Mouse (Mus musculus) cerebellum, adult 11-12 months (tissue): ENCODE measurements around the gene Rasgrf2.

ENCODE experiments used
- DNase-seq: peaks from one replicate; pipeline ENCODE4 v3.0.0; 2022

Rasgrf2 gene

DNA sequence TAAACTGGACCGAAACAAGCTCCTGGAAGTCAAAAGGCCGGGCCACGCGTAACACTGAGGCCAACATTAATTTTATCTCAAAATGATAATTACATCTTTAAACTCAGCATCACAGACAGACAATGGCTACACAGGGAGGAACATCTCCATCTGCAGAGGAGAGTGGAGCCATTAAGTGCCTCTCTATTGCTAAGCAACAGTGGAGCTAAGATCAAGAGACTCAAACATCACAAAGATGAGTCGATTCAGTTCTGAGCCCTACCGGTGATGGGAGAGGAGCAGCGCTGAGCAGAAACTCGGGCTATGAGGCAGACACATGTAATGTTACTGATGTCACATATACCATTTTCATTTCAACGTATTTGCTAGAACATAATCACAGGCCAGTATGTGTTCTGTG, 191.3 kb downstream of the Rasgrf2 start:
- DNase-seq: no peak

GRCm38 (mm10) chr13:91938826-91939225, 192.6 kb downstream of the Rasgrf2 start:
- no peak for DNase-seq

- DNase-seq: no peak
These were observed 194.2 kb downstream of the Rasgrf2 start for GRCm38 (mm10) chr13:91937232-91937631.

DNA sequence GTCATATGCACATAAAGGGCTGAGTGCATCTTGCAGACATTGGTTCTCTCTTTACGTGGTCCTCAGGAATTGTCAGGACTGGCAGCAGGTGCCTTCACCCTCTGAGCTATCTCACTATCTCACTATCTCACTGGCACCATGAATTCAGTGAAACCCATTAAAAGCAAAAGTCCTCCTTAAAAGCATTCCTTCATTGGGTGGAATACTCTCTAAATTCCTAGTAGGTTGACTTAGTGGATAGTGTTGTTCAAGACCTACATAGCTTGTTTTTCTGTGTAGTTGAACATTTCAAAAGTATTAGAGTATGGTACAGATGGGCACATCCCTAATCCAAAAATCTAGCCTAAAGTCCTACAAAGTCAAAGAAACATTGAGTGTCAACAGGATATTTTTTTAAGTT, 199.3 kb downstream of the Rasgrf2 start:
- no peak for DNase-seq

DNA sequence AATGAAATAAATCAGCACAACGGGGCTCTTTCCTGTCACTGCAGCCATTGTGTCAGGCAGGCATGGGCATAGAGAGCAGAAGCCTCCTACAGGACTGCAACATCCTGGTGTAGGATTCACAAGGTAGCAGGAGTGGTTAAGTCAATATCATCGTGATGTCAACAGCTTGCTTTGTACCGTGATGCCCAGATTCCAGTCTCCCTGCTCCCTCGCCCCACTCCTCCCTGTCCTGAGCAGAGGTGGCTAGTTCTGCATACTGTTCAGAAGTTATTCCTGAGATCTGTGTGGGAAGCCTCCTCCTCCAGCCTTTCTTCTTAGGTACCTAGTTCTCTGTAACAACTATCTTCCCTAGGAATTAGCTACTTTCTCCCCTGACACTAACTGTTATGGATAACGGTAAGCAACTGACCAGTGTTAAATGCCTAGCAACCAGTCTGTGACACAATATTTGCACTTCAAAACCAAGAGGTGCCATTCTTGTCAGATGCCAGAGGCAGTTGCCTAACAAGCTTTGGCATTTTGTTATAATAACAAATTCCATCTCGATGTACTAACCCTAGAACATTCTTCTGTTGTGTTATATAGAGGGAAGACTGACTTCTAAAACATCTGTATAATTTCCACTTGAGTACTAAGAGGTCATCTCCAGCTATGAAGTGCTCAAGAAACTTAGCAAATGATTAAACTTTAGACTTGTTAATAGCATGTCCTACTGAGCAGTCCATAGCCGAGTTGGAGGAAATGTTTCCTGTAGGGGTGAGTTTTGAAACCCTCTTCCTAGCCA, 201.3 kb downstream of the Rasgrf2 start:
- no peak for DNase-seq

- no peak for DNase-seq
These were observed 202.7 kb downstream of the Rasgrf2 start for GRCm38 (mm10) chr13:91928605-91929389.

GRCm38 (mm10) chr13:91921010-91921409, 210.4 kb downstream of the Rasgrf2 start:
- no peak for DNase-seq

DNA sequence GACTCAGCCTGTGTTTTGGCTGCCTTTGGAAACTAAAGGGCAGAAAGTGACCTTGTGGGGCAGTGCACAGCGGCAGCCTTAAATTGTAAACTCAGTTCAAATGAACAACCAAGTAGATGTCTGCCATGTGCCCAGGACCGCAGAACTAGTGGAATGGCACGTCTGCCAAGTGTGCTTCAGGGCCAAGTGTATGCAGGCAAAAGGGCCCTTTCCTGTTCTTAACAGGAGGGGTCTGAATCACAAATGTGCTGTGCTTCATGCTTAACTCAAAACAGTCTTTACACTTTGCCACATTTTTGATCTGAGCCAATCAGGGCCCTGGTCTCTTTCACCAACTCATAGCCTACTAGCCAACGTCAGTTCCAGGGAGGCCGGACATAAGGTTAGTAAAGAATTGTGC, 212.7 kb downstream of the Rasgrf2 start:
- no peak for DNase-seq

GRCm38 (mm10) chr13:91917835-91918234, 213.6 kb downstream of the Rasgrf2 start:
- DNase-seq: no peak

GRCm38 (mm10) chr13:91916308-91916707, 215.1 kb downstream of the Rasgrf2 start:
- DNase-seq: no peak

DNA sequence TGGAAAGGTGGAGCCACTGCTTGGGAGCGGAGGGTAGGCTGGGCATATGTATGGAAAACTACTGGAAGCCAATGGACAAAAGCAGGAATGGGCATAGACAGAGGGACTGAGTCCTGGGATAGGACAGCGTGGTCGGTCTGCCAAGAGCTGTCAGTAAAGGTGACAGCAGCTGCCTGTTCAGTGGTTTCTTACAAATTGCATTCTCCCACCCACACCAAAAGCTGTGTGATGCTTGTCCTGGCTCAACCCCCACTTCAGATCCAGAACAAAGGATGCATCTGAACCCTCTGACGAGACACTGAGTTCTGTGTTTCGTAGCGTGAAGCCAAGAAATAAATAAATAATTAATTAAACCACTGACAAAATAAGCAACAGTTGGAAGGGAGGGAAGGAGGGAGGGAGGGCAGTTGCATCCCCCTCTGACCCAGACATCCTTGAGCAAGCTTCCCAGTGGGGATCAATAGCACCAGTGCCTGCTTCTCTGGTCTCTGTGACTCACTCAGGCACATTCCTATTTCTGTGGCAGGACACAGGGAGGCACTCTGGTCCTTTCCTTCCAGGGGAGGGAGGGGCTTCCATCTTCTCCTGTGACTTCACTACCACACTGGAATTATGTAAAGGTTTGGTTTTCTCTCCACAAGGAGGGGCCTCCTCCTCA, 215.7 kb downstream of the Rasgrf2 start:
- DNase-seq: peak; percentile 9

DNA sequence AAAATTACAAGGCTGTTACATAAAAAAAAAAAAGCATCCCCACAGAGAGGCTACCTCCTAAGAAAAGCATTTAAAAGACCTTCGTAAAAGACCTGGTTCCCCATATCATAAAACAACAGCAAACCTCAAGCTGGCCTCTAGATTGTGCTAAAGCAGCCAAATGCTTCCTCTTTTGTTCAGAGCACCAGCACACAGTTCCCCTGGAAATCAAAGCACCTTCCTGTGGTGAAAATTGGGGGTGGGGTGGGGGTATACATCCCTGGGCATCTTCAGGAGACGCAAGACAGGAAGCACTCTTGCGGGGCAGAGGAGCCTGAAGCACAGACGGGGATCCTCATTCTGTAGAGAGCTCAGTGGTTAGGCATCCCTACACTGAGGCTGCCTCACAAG, 216.3 kb downstream of the Rasgrf2 start:
- no peak for DNase-seq

GRCm38 (mm10) chr13:91911652-91912051, 219.8 kb downstream of the Rasgrf2 start:
- no peak for DNase-seq

DNA sequence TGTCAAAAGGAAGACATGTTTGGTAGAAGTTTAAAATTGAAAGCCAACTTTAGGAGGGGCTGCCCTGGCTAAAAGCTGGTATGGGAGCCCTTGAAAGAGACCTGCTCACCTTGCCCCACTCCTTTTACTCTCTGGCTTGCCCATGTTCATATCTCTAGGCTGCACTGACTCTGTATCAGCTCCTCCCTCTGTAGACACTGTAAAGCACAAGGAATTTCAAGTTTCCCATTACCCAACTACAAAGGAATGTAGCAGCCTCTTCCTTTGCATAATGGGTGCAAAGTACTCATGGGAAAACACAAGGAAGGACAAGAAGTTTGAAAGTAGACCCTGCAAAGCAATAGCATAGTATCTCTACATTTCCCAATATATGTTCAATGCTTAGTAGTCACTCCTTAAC, 220.2 kb downstream of the Rasgrf2 start:
- no peak for DNase-seq

GRCm38 (mm10) chr13:91908202-91908980, 223.1 kb downstream of the Rasgrf2 start:
- peak; percentile 26 for DNase-seq

- no peak for DNase-seq
These were observed 225.1 kb downstream of the Rasgrf2 start for GRCm38 (mm10) chr13:91906338-91906737.

- no peak for DNase-seq
These were observed 235.0 kb downstream of the Rasgrf2 start for GRCm38 (mm10) chr13:91896476-91896875.

GRCm38 (mm10) chr13:91893132-91893531, 238.3 kb downstream of the Rasgrf2 start:
- DNase-seq: no peak

GRCm38 (mm10) chr13:91890031-91890619, 241.3 kb downstream of the Rasgrf2 start:
- DNase-seq: no peak

GRCm38 (mm10) chr13:91884714-91885386, 246.6 kb downstream of the Rasgrf2 start:
- DNase-seq: no peak

DNA sequence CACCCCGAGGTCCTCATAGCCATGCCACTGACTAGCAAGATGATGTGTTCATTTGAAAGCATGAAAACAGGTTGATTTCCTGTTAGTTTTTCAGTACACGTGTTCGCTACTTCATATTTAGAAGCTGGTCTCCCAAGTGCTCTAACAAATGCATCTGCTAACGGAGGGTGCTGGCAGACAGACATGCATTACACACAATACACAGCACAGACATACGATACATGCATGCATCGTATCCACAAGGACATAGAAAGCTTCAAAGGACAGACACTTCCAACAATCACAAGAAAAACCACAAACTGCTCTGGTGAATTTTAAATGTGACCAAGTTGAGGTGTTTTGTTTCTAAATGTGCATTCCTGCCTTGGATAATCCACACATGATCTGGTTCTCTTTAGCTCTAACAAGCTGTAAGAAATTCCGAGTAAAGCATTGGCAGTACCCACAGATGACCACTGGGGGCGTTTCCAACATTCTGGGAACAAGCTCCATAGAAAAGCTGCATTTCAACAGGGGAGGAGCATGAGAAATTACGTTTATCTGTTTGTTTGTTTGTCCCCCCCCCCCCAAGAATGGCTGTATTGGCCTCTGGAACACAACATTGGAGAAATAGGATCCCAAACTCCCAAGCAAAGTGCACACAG, 249.5 kb downstream of the Rasgrf2 start:
- DNase-seq: no peak
